Mouse (Mus musculus): ENCODE measurements around the gene Dtnbp1. TPM values are rescaled to one million over a fixed set of nuclear protein-coding genes. Genes with fewer than 3 reads are reported as not detected.

The Dtnbp1 gene
- polyA plus RNA-seq, 1 experiment, result 28.3 TPM

GRCm38 (mm10) chr13:44982799-44983198 lies 19.1 kb downstream of the Dtnbp1 start:
- no peak for TF ChIP-seq POLR2A (IDR thresholded peaks at IDR 0.05; ENCODE audit: low read depth, low read length)
- no peak for TF ChIP-seq CTCF (IDR thresholded peaks at IDR 0.05; ENCODE audit: extremely low read depth, insufficient read depth, insufficient read length, insufficient replicate concordance)
- no peak overlapping the region for H3K27ac ChIP-seq (ENCODE audit: insufficient read depth, low read length)
- H3K36me3 ChIP-seq (ENCODE audit: control insufficient read depth, insufficient read depth, low read length), result peaks cover 6% of the 10 kb centered on the region
- DNase-seq (ENCODE audit: low read depth in 1 of 2, low spot score in 2 of 2), result no peak
- WGBS, result 23% methylated on average over 7 of the region's 7 CpGs
- H3K4me1 ChIP-seq (ENCODE audit: control insufficient read depth, insufficient read depth, insufficient read length), result peaks cover 6% of the 10 kb centered on the region; the same call in 1 of the 2 replicates
- H3K27me3 ChIP-seq (ENCODE audit: control insufficient read depth, insufficient read depth, low read length), result no peaks in the 10 kb centered on the region
- no peak overlapping the region for H3K4me3 ChIP-seq (ENCODE audit: extremely low read depth, insufficient read depth, insufficient read length)

- H3K4me3 ChIP-seq (ENCODE audit: extremely low read depth, insufficient read depth, insufficient read length), result no peak overlapping the region
- no peak for DNase-seq (ENCODE audit: low read depth in 1 of 2, low spot score in 2 of 2)
- H3K36me3 ChIP-seq (ENCODE audit: control insufficient read depth, insufficient read depth, low read length), result peaks cover 3% of the 10 kb centered on the region; the same call in 1 of the 2 replicates
- H3K4me1 ChIP-seq (ENCODE audit: control insufficient read depth, insufficient read depth, insufficient read length), result no peaks in the 10 kb centered on the region
- TF ChIP-seq POLR2A (IDR thresholded peaks at IDR 0.05; ENCODE audit: low read depth, low read length) (no peak), CTCF (IDR thresholded peaks at IDR 0.05; ENCODE audit: extremely low read depth, insufficient read depth, insufficient read length, insufficient replicate concordance) (no peak)
- 96% methylated on average over 7 of the region's 7 CpGs for WGBS
- no peak overlapping the region for H3K27ac ChIP-seq (ENCODE audit: insufficient read depth, low read length)
- no peaks in the 10 kb centered on the region for H3K27me3 ChIP-seq (ENCODE audit: control insufficient read depth, insufficient read depth, low read length)
Measured at GRCm38 (mm10) chr13:44979433-44979832, 22.5 kb downstream of the Dtnbp1 start.

GRCm38 (mm10) chr13:44977483-44978141 lies 24.3 kb downstream of the Dtnbp1 start:
- H3K4me3 ChIP-seq (ENCODE audit: extremely low read depth, insufficient read depth, insufficient read length), result no peak overlapping the region
- no peak for DNase-seq (ENCODE audit: low read depth in 1 of 2, low spot score in 2 of 2)
- no peaks in the 10 kb centered on the region for H3K27me3 ChIP-seq (ENCODE audit: control insufficient read depth, insufficient read depth, low read length)
- TF ChIP-seq POLR2A (IDR thresholded peaks at IDR 0.05; ENCODE audit: low read depth, low read length) (no peak), CTCF (IDR thresholded peaks at IDR 0.05; ENCODE audit: extremely low read depth, insufficient read depth, insufficient read length, insufficient replicate concordance) (no peak)
- H3K4me1 ChIP-seq (ENCODE audit: control insufficient read depth, insufficient read depth, insufficient read length), result no peaks in the 10 kb centered on the region
- 90% methylated on average over 2 of the region's 2 CpGs for WGBS
- peaks cover 5% of the 10 kb centered on the region; the same call in 1 of the 2 replicates for H3K36me3 ChIP-seq (ENCODE audit: control insufficient read depth, insufficient read depth, low read length)
- no peak overlapping the region for H3K27ac ChIP-seq (ENCODE audit: insufficient read depth, low read length)

- Histone ChIP-seq H3K36me3 (ENCODE audit: control insufficient read depth, insufficient read depth, low read length) (peaks cover 4% of the 10 kb centered on the region; the same call in 1 of the 2 replicates), H3K27ac (ENCODE audit: insufficient read depth, low read length) (no peak overlapping the region), H3K4me1 (ENCODE audit: control insufficient read depth, insufficient read depth, insufficient read length) (no peaks in the 10 kb centered on the region), H3K27me3 (ENCODE audit: control insufficient read depth, insufficient read depth, low read length) (no peaks in the 10 kb centered on the region), H3K4me3 (ENCODE audit: extremely low read depth, insufficient read depth, insufficient read length) (no peak overlapping the region)
- no peak for DNase-seq (ENCODE audit: low read depth in 1 of 2, low spot score in 2 of 2)
- TF ChIP-seq POLR2A (IDR thresholded peaks at IDR 0.05; ENCODE audit: low read depth, low read length) (no peak), CTCF (IDR thresholded peaks at IDR 0.05; ENCODE audit: extremely low read depth, insufficient read depth, insufficient read length, insufficient replicate concordance) (no peak)
- 94% methylated on average over 2 of the region's 2 CpGs for WGBS
Measured at GRCm38 (mm10) chr13:44977059-44977458, 24.9 kb downstream of the Dtnbp1 start.

- Histone ChIP-seq H3K4me1 (ENCODE audit: control insufficient read depth, insufficient read depth, insufficient read length) (no peaks in the 10 kb centered on the region), H3K4me3 (ENCODE audit: extremely low read depth, insufficient read depth, insufficient read length) (no peak overlapping the region), H3K27me3 (ENCODE audit: control insufficient read depth, insufficient read depth, low read length) (no peaks in the 10 kb centered on the region), H3K27ac (ENCODE audit: insufficient read depth, low read length) (no peak overlapping the region), H3K36me3 (ENCODE audit: control insufficient read depth, insufficient read depth, low read length) (peaks cover 7% of the 10 kb centered on the region)
- DNase-seq (ENCODE audit: low read depth in 1 of 2, low spot score in 2 of 2), result no peak
- WGBS, result 96% methylated on average over 5 of the region's 5 CpGs
- TF ChIP-seq POLR2A (IDR thresholded peaks at IDR 0.05; ENCODE audit: low read depth, low read length) (no peak), CTCF (IDR thresholded peaks at IDR 0.05; ENCODE audit: extremely low read depth, insufficient read depth, insufficient read length, insufficient replicate concordance) (no peak)
Measured at GRCm38 (mm10) chr13:44960542-44961291, 41.2 kb downstream of the Dtnbp1 start.

DNA sequence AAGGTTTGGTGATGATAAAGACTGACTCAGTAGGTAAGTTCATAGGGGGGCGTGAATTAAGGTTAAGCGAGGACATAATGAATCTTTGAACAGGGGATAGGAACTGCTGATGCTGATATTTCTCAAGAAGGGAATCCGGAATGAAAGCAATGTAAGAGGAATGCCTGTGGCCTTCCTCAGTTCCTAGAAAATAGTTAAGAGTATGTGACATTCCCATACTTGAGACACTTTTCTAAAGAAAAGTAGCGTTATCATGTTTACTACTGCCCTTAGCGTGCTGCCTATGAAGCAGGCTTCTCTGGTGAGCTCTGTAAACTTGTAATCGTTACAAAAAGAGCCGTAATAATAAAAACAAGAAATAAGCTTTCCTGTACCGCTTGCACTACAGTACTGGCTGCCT lies 44.9 kb downstream of the Dtnbp1 start:
- H3K36me3 ChIP-seq (ENCODE audit: control insufficient read depth, insufficient read depth, low read length), result peaks cover 5% of the 10 kb centered on the region
- DNase-seq (ENCODE audit: low read depth in 1 of 2, low spot score in 2 of 2), result no peak
- H3K4me3 ChIP-seq (ENCODE audit: extremely low read depth, insufficient read depth, insufficient read length), result no peak overlapping the region
- no peak overlapping the region for H3K27ac ChIP-seq (ENCODE audit: insufficient read depth, low read length)
- 92% methylated on average over 8 of the region's 8 CpGs for WGBS
- H3K4me1 ChIP-seq (ENCODE audit: control insufficient read depth, insufficient read depth, insufficient read length), result no peaks in the 10 kb centered on the region
- H3K27me3 ChIP-seq (ENCODE audit: control insufficient read depth, insufficient read depth, low read length), result no peaks in the 10 kb centered on the region
- no peak for TF ChIP-seq POLR2A (IDR thresholded peaks at IDR 0.05; ENCODE audit: low read depth, low read length)
- no peak for TF ChIP-seq CTCF (IDR thresholded peaks at IDR 0.05; ENCODE audit: extremely low read depth, insufficient read depth, insufficient read length, insufficient replicate concordance)

GRCm38 (mm10) chr13:44955781-44956180 lies 46.2 kb downstream of the Dtnbp1 start:
- Histone ChIP-seq H3K4me3 (ENCODE audit: extremely low read depth, insufficient read depth, insufficient read length) (no peak overlapping the region), H3K36me3 (ENCODE audit: control insufficient read depth, insufficient read depth, low read length) (peaks cover 5% of the 10 kb centered on the region; the same call in 1 of the 2 replicates), H3K27me3 (ENCODE audit: control insufficient read depth, insufficient read depth, low read length) (no peaks in the 10 kb centered on the region), H3K4me1 (ENCODE audit: control insufficient read depth, insufficient read depth, insufficient read length) (no peaks in the 10 kb centered on the region), H3K27ac (ENCODE audit: insufficient read depth, low read length) (no peak overlapping the region)
- TF ChIP-seq POLR2A (IDR thresholded peaks at IDR 0.05; ENCODE audit: low read depth, low read length) (no peak), CTCF (IDR thresholded peaks at IDR 0.05; ENCODE audit: extremely low read depth, insufficient read depth, insufficient read length, insufficient replicate concordance) (no peak)
- 90% methylated on average over 6 of the region's 6 CpGs for WGBS
- DNase-seq (ENCODE audit: low read depth in 1 of 2, low spot score in 2 of 2), result no peak

Data from spleen, adult 2 months (tissue).